Mouse (Mus musculus) forebrain, embryonic 10.5 days (tissue): ENCODE measurements around the gene Tia1. TPM values are rescaled to one million over a fixed set of nuclear protein-coding genes. Genes with fewer than 3 reads are reported as not detected.

Source experiments
- DNase-seq: peaks from one replicate; pipeline ENCODE4 v3.0.0-alpha.2; 2017; ENCODE audit warnings: low spot score; ENCODE audit errors: extremely low spot score
- H3K27ac ChIP-seq: fragments of 300-500 bp; sonication (generic); 2 replicates; pipeline ENCODE4 v1.5.1; 2016; ENCODE audit warnings: mild to moderate bottlenecking
- H3K27me3 ChIP-seq: fragments of 300-500 bp; sonication (generic); 2 replicates; pipeline ENCODE4 v1.6.1; 2016; ENCODE audit warnings: mild to moderate bottlenecking; ENCODE audit not compliant: poor library complexity, severe bottlenecking
- H3K36me3 ChIP-seq: fragments of 300-500 bp; sonication (generic); replicated peaks from 2 replicates; pipeline ENCODE4 v1.6.1; 2016; ENCODE audit warnings: mild to moderate bottlenecking, moderate library complexity
- H3K4me1 ChIP-seq: fragments of 300-500 bp; sonication (generic); 2 replicates; pipeline ENCODE4 v1.6.1; 2016
- H3K4me3 ChIP-seq: fragments of 300-500 bp; sonication (generic); 2 replicates; pipeline ENCODE4 v1.5.1; 2016; ENCODE audit warnings: mild to moderate bottlenecking, moderate library complexity
- H3K9me3 ChIP-seq: fragments of 300-500 bp; sonication (generic); 2 replicates; pipeline ENCODE4 v1.6.1; 2016; ENCODE audit warnings: mild to moderate bottlenecking, moderate library complexity
- WGBS: fragments of 180-500 bp; shearing (Covaris S2); methylation state at CpG from one replicate; pipeline ENCODE4 v1.1.7; 2016; 5-methylcytosine and 5-hydroxymethylcytosine counted together
- polyA plus RNA-seq: library from polyadenylated mRNA; unstranded; fragments of >200 nt; fragmentation: Nextera tagmentation; extraction: Ambion mirVana; gene quantifications from 2 replicates; pipeline ENCODE4 v1.2.1, GENCODE M21; 2016

Gene Tia1
- polyA plus RNA-seq, 1 experiment from 2014 or later: 209 TPM

DNA sequence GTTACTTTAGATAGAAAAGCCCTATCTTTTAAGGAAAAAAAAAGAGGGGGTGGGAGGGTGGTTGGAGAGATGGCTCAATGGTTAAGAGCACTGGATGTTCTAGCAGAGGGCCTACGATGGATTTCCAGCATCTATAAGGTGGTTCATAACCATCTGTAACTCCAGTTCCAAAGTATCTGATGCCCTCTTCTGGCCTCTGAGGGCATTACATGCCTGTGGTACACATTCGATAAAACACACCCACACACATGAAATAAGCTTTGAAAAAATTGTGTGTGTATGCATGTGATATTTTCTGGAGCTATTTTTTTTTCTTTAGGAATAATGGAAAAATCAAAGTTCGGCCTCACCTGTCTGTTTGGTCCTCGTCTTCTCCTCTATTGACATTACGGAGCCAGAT lies 12.7 kb upstream of the Tia1 start:
- H3K36me3 ChIP-seq: peaks cover 79% of the 10 kb centered on the region
- peaks cover 16% of the 10 kb centered on the region for H3K4me1 ChIP-seq
- no peak for DNase-seq
- no peaks in the 10 kb centered on the region for H3K27me3 ChIP-seq
- no peak overlapping the region for H3K27ac ChIP-seq
- WGBS: 96% methylated on average over 5 of the region's 5 CpGs
- no peaks in the 10 kb centered on the region for H3K9me3 ChIP-seq
- no peak overlapping the region for H3K4me3 ChIP-seq

DNA sequence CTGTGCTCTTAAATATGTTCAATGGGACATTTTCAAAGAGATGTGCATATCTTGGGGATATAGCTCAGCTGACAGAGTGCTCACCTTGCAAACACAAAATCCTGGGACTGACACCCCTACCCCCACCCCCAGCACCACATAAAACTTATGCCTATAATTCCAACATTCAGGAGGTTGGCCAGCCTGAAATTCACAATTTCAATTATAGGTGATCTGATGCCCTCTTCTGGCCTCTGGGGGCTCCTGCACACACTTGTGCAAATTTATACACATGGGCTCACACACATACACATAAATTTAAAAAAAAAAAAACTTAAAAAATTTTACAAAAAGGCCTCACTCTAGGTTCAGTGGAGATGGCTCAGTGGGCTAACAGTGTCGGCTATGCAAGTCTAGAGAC lies 10.8 kb upstream of the Tia1 start:
- H3K4me1 ChIP-seq: peaks cover 27% of the 10 kb centered on the region
- H3K36me3 ChIP-seq: peaks cover 62% of the 10 kb centered on the region
- no peak overlapping the region for H3K27ac ChIP-seq
- no peak for DNase-seq
- H3K4me3 ChIP-seq: no peak overlapping the region
- no peaks in the 10 kb centered on the region for H3K9me3 ChIP-seq
- WGBS: 100% methylated on average over 1 of the region's 1 CpGs
- peaks cover 6% of the 10 kb centered on the region for H3K27me3 ChIP-seq

DNA sequence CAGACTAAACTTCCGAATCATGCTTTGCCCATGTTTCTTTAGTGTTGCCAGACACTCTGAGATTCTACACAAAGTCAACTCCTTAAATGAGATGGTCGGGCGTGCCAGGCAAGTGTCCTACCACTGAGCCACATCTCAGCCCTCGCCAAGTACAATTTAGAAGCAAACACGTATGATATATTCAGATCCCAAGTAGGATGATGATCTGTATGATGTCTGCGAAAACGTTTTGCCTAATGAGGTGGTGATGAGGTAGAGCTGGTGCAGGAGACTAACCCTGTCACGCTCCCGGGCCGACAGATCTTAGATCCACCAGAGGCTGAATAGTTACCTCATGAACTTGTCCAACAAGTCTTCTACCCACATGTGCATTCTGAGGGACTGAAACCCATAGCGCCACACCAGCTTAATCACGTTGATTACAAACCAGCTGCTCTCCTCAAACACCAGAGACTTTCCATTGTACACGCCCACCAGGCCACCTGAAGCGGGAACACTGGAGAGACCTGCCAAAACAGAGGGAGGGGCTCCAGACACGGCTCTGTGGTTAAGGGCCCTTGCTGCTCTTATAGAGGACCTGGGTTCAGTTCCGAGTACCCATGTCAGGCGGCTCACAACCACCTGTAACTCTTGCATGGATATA lies 9.8 kb upstream of the Tia1 start:
- Histone ChIP-seq H3K27me3 (peaks cover 16% of the 10 kb centered on the region), H3K4me3 (no peak overlapping the region), H3K36me3 (peaks cover 52% of the 10 kb centered on the region), H3K4me1 (peaks cover 27% of the 10 kb centered on the region), H3K9me3 (no peaks in the 10 kb centered on the region), H3K27ac (no peak overlapping the region)
- no peak for DNase-seq
- 94% methylated on average over 17 of the region's 17 CpGs for WGBS

DNA sequence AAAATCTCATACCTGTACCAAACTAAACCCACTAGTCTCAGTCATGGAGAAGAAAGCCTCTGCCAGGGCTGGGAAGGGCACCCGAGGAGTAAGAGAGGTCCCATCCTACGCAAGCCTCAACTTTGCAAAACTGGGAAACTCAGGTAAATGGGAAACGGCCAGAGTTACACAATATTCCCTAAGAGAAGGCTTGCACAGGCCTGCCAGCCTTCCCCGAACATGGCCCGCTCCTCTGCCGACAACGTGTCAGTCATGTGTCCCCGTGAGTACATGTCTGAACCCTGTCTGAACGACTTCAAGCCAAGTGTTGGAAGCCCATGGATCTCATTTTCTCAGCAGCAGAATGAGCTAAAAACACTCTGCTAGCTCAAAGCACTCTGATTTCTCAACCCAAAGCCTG lies 9.0 kb upstream of the Tia1 start:
- DNase-seq: no peak
- Histone ChIP-seq H3K27ac (no peak overlapping the region), H3K27me3 (peaks cover 16% of the 10 kb centered on the region), H3K4me1 (peaks cover 27% of the 10 kb centered on the region), H3K9me3 (no peaks in the 10 kb centered on the region), H3K4me3 (peak overlapping the region; percentile 94), H3K36me3 (peaks cover 44% of the 10 kb centered on the region)
- 94% methylated on average over 9 of the region's 9 CpGs for WGBS

DNA sequence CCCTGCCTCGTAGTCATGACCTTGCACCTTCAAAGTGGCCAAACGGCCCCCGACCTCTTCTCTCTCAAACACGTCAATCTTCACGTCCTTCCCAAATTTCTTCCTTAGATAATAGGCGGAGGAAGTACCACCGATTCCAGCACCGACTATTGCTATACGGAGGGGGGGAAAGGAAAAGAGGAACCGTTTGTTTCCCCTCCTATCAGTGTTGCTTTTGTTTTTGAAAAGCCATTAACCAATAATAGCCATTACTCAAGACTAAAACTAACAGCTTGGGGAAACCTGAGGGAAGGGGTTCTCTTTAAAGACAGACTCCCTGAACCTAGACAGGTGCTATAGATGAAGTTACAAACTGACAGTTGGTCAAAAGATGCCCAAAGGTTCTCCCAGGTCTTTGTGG lies 8.1 kb upstream of the Tia1 start:
- 47% methylated on average over 10 of the region's 10 CpGs for WGBS
- Histone ChIP-seq H3K9me3 (no peaks in the 10 kb centered on the region), H3K4me1 (peaks cover 34% of the 10 kb centered on the region), H3K36me3 (peaks cover 34% of the 10 kb centered on the region), H3K27ac (peak overlapping the region; percentile 93), H3K27me3 (peaks cover 16% of the 10 kb centered on the region), H3K4me3 (peak overlapping the region; percentile 94)
- DNase-seq: no peak

DNA sequence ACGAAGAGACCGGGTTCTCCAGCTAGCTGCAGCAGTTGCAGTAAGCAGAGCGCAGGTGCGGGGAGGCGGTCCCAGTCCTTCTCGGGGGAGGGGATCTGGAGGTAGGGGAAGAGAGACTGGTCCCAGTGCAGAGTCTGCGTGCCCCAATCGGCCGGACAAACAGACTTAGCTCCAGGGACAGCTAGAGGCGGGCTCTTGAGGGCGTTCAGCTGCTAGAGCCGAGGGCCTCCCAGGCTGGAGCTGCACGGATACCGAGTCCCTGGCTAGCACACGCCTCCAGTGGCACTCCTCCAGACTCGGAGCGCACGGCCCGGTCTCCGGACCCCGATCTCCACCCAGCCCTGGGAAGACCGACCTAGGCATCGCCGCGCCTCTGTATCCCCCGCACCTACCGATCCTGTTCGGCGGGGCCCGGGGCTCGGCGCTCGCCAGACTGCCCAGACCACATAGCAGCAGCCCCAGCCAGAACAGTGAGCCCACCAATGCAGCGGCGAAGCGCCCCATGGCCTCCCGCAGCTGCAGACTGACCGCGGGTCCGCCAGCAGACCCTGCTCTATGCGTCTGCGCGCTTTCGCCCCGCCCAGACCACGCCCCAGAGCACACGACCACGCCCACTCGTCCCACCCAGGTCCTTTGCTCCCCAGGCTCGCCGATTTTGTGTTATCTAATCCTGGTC lies 7.3 kb upstream of the Tia1 start, which contains the start of gene Pcyox1:
Pcyox1 (minus strand) TSS at position 574 of the 676 bp plus-strand sequence.
- WGBS: under 1% methylated on average over 51 of the region's 51 CpGs
- Histone ChIP-seq H3K4me1 (peaks cover 34% of the 10 kb centered on the region), H3K9me3 (no peaks in the 10 kb centered on the region), H3K4me3 (peak within 1 kb of the TSS; percentile 94), H3K27ac (peak within 1 kb of the TSS; percentile 93), H3K27me3 (peaks cover 16% of the 10 kb centered on the region), H3K36me3 (peaks cover 27% of the 10 kb centered on the region)
- DNase-seq: peak; percentile 88

DNA sequence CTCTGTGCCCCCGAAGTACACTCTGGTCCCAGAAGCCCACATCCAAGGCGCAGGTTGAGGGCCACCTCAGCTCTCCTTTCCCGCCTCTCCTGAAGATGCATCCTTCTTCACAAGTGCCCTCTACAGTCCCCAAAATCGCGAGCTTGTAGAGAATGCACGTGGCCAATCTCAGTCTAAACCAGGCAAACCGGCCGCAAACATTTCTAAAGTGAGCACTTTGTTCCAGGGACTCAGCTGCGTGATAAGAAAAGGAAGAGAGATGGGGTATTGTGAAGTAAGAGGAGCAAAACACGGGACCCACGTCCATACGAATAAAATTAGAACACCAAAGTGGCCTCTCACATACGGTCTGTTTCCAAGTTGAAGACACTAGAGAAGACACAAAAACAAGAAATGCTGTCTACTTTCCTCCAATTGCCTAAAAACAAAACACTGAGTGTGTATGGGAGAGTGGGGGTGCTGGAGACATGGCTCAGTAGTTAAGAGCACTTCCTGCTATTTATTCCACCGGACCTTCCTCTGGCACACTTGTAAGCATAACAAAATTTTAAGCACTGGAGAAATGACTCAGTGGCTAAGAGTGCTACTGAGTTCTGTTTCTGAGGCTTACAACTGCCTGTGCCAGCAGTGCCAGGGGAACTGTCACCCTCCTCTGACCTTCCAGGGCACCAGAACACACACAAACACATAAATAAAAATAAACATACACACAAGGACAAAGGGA lies 6.6 kb upstream of the Tia1 start:
- H3K36me3 ChIP-seq: peaks cover 20% of the 10 kb centered on the region
- H3K4me3 ChIP-seq: peak overlapping the region; percentile 94
- no peaks in the 10 kb centered on the region for H3K9me3 ChIP-seq
- 8% methylated on average over 14 of the region's 14 CpGs for WGBS
- peak overlapping the region; percentile 93 for H3K27ac ChIP-seq
- H3K4me1 ChIP-seq: peaks cover 34% of the 10 kb centered on the region
- DNase-seq: no peak
- H3K27me3 ChIP-seq: peaks cover 16% of the 10 kb centered on the region

DNA sequence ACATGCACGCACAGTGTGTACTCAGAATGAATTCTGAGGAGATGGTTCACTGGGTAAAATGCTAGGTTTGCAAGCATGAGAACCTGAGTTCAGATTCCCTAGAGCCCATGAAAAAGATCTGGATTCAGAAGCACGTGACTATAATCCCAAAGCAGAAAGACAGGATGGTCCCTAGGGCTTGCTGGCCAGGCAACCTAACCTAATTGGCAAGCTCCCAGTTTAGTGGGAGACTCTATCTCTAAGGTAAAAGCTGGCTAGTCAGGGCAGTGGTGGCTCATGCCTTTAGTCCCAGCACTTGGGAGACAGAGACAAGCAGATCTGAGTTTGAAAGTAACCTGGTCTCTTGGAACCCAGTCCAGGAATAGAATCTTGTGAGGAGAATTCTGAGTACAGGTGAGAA lies 5.0 kb upstream of the Tia1 start:
- Histone ChIP-seq H3K4me3 (no peak overlapping the region), H3K27ac (no peak overlapping the region), H3K4me1 (peaks cover 34% of the 10 kb centered on the region), H3K27me3 (peaks cover 16% of the 10 kb centered on the region), H3K36me3 (peaks cover 6% of the 10 kb centered on the region), H3K9me3 (no peaks in the 10 kb centered on the region)
- DNase-seq: no peak
- 88% methylated on average over 2 of the region's 2 CpGs for WGBS

DNA sequence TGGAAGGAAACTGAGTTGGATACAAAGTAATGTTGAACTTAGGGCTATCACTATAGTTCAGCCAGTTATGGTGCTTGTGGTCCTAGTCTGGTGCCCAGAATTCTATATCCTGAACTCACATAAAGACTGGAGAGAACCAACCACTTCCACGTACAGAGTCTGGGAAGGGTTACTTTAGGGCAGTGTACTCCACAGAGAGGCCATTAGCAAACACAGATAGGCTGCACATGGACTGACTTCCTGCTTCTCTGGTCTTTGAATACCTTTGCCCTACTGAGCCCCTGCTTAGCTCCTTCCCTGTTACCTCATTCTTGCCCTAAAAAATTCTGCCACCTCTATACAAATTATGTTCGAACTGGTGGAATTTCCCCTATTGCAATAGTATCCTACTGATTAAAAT lies 4.0 kb upstream of the Tia1 start:
- Histone ChIP-seq H3K36me3 (no peaks in the 10 kb centered on the region), H3K27ac (no peak overlapping the region), H3K27me3 (peaks cover 16% of the 10 kb centered on the region), H3K9me3 (no peaks in the 10 kb centered on the region), H3K4me3 (no peak overlapping the region), H3K4me1 (peaks cover 31% of the 10 kb centered on the region)
- no peak for DNase-seq
- WGBS: 86% methylated on average over 2 of the region's 2 CpGs

DNA sequence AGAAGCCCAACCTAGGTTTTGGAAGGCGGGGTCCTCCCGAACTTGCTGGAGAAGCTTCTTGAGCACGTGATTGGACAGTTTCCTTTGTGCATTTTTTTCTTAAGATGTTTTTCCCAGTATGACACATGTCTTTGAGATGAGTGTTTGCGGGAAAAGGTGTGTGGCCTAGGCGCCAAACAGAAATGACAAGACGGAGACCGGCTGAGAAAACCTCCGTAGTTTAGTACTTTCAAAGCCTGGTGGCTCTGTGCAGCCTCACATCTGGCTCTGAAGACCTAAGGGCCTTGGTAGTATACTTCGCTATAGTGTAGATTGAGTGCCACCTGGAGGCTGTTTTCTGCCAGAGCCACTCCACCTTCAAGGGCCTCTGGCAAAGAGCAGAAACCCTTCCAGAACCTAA lies 3.0 kb upstream of the Tia1 start:
- Histone ChIP-seq H3K27me3 (peaks cover 16% of the 10 kb centered on the region), H3K36me3 (no peaks in the 10 kb centered on the region), H3K9me3 (no peaks in the 10 kb centered on the region), H3K27ac (peak overlapping the region; percentile 36; the same call in 1 of the 2 replicates), H3K4me3 (peak overlapping the region; percentile 37), H3K4me1 (peaks cover 24% of the 10 kb centered on the region)
- peak; percentile 68 for DNase-seq
- 7% methylated on average over 9 of the region's 9 CpGs for WGBS

DNA sequence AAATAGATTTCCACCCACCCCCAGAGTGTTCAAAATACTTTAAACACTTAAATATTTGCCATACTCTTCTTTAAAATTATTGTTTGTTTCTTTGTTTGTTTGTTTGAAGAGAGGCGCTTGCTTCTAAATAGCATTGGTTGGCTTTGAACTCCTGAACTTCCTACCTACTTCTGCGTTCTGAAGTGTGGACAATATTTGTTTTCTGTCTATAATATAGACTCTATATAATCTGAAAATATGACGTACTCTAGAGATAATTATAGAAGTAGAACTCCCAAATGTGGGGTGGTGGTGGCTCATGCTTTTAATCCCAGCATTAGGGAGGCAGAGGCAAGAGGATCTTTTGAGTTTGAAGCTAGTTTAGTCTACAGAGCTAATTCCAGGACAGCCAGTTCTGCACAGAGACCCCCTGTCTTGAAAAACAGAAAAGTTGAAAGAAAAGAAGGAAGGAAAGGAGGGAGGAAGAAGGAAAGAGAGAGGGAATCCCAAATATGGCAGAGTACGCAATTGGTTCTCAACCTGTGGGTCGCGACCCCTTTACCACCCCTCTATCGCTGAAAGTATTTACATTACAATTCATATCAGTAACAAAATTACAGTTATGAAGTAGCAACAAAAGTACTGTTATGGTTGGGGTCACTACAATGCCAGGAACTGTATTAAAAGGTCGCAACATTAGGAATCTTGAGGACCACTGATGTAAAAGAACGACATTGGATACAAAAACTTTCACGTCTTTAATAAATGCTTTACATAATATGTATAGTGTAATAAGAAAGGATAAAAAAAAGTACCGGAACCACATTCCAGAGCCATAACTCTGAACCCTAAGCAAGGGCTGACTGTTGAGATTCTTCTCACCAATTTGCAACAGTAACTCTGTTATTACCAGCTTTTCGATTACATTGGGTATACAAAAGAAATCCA lies 1.1 kb upstream of the Tia1 start:
- H3K4me1 ChIP-seq: peaks cover 22% of the 10 kb centered on the region
- H3K36me3 ChIP-seq: peaks cover 18% of the 10 kb centered on the region
- 40% methylated on average over 12 of the region's 12 CpGs for WGBS
- peak overlapping the region; percentile 70 for H3K4me3 ChIP-seq
- peaks cover 12% of the 10 kb centered on the region for H3K27me3 ChIP-seq
- H3K27ac ChIP-seq: peak overlapping the region; percentile 98
- H3K9me3 ChIP-seq: no peaks in the 10 kb centered on the region
- no peak for DNase-seq

DNA sequence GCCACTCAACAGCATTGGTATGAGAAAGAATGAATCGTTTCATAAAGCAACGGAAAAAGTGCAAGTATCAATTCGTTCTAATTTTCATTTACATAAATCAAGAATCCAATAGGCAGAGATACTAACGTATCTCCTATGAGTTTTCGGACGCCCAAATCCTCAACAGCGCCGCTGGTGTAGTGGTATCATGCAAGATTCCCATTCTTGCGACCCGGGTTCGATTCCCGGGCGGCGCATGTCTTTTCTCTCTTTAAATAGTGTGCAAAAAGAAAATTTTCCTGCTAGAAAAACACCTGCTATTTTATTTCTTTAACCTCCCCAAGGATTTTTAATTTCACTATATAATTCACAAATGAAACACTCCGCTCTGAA lies 305 bp upstream of the Tia1 start:
- Histone ChIP-seq H3K4me3 (peak overlapping the region; percentile 70), H3K36me3 (peaks cover 25% of the 10 kb centered on the region), H3K27ac (peak overlapping the region; percentile 98), H3K4me1 (peaks cover 22% of the 10 kb centered on the region), H3K27me3 (peaks cover 4% of the 10 kb centered on the region), H3K9me3 (no peaks in the 10 kb centered on the region)
- peak; percentile 88 for DNase-seq
- 1% methylated on average over 15 of the region's 15 CpGs for WGBS
